Mouse (Mus musculus) C2C12 (cell line): ENCODE results near the gene Capn1. TPM values are rescaled to one million over a fixed set of nuclear protein-coding genes. Genes with fewer than 3 reads are reported as not detected.

Experiments
- H3K27me3 ChIP-seq: one replicate; pipeline ENCODE4 v1.6.1; 2011; ENCODE audit not compliant: control insufficient read depth, insufficient read depth, insufficient read length
- H3K36me3 ChIP-seq: one replicate; pipeline ENCODE4 v1.6.1; 2011; ENCODE audit not compliant: control insufficient read depth, insufficient read depth
- H3K4me3 ChIP-seq: one replicate; pipeline ENCODE4 v1.5.1; 2011; ENCODE audit warnings: mild to moderate bottlenecking, control low read depth; ENCODE audit not compliant: poor library complexity, insufficient read depth, severe bottlenecking
- H3K79me2 ChIP-seq: one replicate; pipeline ENCODE4 v1.6.1; 2011; ENCODE audit not compliant: control insufficient read depth, insufficient read depth
- H3K79me3 ChIP-seq: one replicate; pipeline ENCODE4 v1.6.1; 2011; ENCODE audit warnings: low read depth, control low read depth
- H3ac ChIP-seq: one replicate; pipeline ENCODE3; 2011; ENCODE audit warnings: low read depth; ENCODE audit not compliant: control insufficient read depth, insufficient read length
- CEBPB ChIP-seq: IDR thresholded peaks from one replicate; pipeline ENCODE4 v1.6.1; 2011; ENCODE audit warnings: low read depth, mild to moderate bottlenecking, control low read depth, moderate library complexity
- CTCF ChIP-seq: IDR thresholded peaks from one replicate; pipeline ENCODE4 v1.5.1; 2011; ENCODE audit not compliant: control insufficient read depth, insufficient read depth, insufficient read length
- FOSL1 ChIP-seq: IDR thresholded peaks from one replicate; pipeline ENCODE4 v1.8.0; 2011; ENCODE audit warnings: mild to moderate bottlenecking, low read length; ENCODE audit not compliant: poor library complexity, insufficient read depth, severe bottlenecking
- MAX ChIP-seq: IDR thresholded peaks from one replicate; pipeline ENCODE4 v1.6.1; 2011; ENCODE audit warnings: mild to moderate bottlenecking, control low read depth
- MYOD1 ChIP-seq: IDR thresholded peaks from one replicate; pipeline ENCODE4 v1.6.1; 2011; ENCODE audit warnings: low read depth; ENCODE audit not compliant: control insufficient read depth, insufficient read length
- MYOG ChIP-seq: IDR thresholded peaks from one replicate; pipeline ENCODE4 v1.6.1; 2011; ENCODE audit not compliant: control insufficient read depth, insufficient read length; ENCODE audit errors: extremely low read depth
- USF1 ChIP-seq: IDR thresholded peaks from one replicate; pipeline ENCODE4 v1.6.1; 2011; ENCODE audit warnings: low read depth, mild to moderate bottlenecking, control low read depth, moderate library complexity
- polyA plus RNA-seq: library from polyadenylated mRNA; unstranded; fragments of >200 nt; fragmentation: generic; extraction: Trizol; gene quantifications from one replicate; pipeline ENCODE4 v1.2.1, GENCODE M21; 2012; ENCODE audit warnings: missing spikeins

Gene Capn1
- polyA plus RNA-seq, 1 experiment: 36.9 TPM

DNA sequence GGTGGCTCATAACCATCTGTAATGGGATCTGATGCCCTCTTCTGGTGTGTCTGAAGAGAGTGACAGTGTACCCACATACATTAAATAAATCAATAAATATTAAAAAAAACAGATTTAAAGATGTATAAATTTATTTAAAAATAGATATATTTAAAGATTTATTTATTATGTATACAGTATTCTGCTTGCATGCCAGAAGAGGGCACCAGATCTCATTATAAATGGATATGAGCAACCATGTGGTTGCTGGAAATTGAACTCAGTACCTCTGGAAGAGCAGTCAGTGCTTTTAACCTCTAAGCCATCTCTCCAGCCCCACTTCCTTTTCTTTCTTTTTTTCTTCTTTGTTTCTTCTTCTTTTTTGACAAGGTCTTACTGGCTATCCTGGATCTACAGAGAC lies 24.3 kb upstream of the Capn1 start:
- Histone ChIP-seq H3K79me3 (no peaks in the 10 kb centered on the region), H3ac (no peak overlapping the region), H3K36me3 (no peaks in the 10 kb centered on the region), H3K79me2 (no peaks in the 10 kb centered on the region), H3K27me3 (no peaks in the 10 kb centered on the region), H3K4me3 (no peak overlapping the region)
- TF ChIP-seq MYOD1 (no peak), FOSL1 (no peak), USF1 (no peak), MYOG (no peak), MAX (no peak), CEBPB (no peak), CTCF (no peak)

DNA sequence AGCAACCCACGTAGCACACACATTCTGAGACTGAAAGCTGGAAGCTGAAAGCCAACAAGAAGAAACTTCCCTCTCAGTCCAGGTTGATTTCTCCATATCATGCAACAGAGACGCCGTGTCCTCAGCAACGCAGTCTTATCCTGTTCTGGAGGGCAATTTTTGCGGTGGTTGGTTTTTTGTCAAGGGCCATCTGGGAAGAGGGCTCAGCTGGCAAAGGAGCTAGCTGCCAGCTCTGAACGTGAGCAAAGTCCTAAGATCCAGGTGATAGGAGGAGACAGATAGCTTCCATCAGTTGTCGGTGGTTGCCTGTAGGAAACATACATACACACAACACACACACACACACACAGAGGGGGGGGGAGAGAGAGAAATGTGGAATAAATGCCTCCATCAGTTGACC lies 22.6 kb upstream of the Capn1 start:
- H3K79me2 ChIP-seq: no peaks in the 10 kb centered on the region
- H3K4me3 ChIP-seq: no peak overlapping the region
- no peak for TF ChIP-seq CTCF
- TF ChIP-seq USF1: no peak
- TF ChIP-seq CEBPB: no peak
- no peak for TF ChIP-seq MYOG
- TF ChIP-seq MYOD1: no peak
- no peak for TF ChIP-seq MAX
- TF ChIP-seq FOSL1: no peak
- no peaks in the 10 kb centered on the region for H3K36me3 ChIP-seq
- no peaks in the 10 kb centered on the region for H3K27me3 ChIP-seq
- no peak overlapping the region for H3ac ChIP-seq
- H3K79me3 ChIP-seq: no peaks in the 10 kb centered on the region

DNA sequence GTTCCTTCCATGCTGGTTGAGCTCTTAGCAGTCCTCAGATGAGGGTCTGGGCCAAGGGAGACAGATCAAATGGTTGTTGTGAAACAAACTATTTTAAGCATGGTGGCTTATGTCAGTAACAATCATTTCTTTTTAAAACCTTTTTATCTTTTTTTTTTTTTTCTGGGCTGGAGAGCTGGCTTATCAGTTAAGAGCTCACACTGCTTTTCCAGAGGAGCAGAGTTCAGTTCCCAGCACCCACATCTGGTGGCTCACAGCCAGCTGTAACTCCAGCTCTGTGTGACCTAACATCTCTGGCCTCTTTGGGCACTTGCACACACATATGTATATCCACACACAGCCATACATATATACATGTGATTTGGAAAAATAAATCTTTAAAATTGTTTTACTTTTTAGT lies 22.0 kb upstream of the Capn1 start:
- no peaks in the 10 kb centered on the region for H3K36me3 ChIP-seq
- TF ChIP-seq FOSL1 (no peak), MYOG (no peak), CEBPB (no peak), USF1 (no peak), MYOD1 (no peak), CTCF (no peak), MAX (no peak)
- no peaks in the 10 kb centered on the region for H3K79me3 ChIP-seq
- H3K4me3 ChIP-seq: no peak overlapping the region
- peaks cover under 1% of the 10 kb centered on the region for H3K27me3 ChIP-seq
- H3ac ChIP-seq: no peak overlapping the region
- no peaks in the 10 kb centered on the region for H3K79me2 ChIP-seq

DNA sequence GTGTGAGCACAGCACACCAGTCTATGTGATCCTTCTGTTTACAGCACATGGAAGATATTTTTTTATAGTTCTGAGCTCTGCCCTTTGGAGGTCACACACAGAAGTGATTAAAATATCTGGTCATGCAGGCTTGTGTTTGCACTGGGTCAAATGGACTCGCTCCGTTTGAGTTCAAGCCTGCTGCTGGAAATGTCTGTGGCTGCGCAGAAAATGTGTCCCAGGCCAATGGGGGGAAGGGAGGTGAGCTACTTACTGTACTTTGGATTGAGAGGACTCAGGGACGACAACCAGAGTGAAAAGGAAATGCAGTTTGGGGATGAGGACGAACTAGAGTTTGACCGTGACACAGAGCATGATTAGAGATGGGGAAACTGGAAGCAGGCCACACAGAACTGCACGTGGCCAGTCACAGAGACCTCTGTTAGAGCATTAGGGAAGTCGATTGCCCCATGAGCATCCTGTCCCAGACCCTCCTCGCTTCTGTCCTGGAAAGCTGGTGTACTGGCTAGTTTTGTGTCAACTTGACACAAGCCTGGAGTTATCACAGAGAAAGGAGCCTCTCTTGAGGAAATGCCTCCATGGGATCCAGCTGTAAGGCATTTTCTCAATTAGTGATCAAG lies 20.4 kb upstream of the Capn1 start:
- H3ac ChIP-seq: no peak overlapping the region
- peaks cover 3% of the 10 kb centered on the region for H3K27me3 ChIP-seq
- no peaks in the 10 kb centered on the region for H3K36me3 ChIP-seq
- no peaks in the 10 kb centered on the region for H3K79me2 ChIP-seq
- no peak overlapping the region for H3K4me3 ChIP-seq
- no peaks in the 10 kb centered on the region for H3K79me3 ChIP-seq
- TF ChIP-seq CEBPB (no peak), MYOG (no peak)

DNA sequence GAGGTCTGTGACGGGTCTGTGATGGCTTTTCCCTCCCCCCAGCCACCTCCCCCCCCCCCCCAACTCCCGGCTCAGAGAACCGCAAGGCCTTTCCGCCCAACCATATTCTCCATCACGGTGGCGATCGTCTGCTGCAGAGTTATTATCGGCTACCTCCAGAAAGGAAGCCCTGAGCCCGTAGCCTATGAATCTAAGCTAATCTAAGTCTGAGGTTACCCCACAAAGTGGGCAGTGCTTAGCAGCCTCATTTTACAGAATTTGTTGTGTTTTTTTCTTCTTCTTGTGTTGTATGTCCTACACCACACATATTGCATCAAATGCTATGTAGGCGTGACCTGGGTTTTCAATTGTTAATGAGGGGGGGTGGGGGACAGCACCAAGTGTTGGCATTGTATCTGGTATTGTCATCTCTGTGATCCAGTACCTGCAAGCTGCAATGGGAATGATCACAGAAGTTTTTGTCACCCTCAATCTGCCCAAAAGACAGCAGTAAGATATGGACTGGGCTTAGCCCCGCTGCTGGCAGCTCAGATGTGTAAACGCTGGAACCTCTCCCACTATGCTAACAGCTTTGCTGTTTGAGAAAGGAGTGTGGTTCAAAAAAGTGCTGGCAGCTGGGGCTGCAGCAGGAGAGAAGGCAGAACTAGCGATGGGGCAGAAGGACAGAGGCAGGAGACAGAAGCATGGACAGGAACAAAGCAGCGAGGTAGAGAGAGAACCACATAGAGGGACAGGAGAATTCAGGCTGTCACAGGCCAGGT lies 15.0 kb upstream of the Capn1 start:
- Histone ChIP-seq H3K27me3 (peaks cover 7% of the 10 kb centered on the region), H3ac (no peak overlapping the region), H3K36me3 (no peaks in the 10 kb centered on the region), H3K79me3 (no peaks in the 10 kb centered on the region), H3K4me3 (no peak overlapping the region), H3K79me2 (no peaks in the 10 kb centered on the region)
- TF ChIP-seq FOSL1 (no peak), USF1 (no peak), CEBPB (no peak), CTCF (no peak), MAX (no peak), MYOD1 (no peak), MYOG (no peak)

DNA sequence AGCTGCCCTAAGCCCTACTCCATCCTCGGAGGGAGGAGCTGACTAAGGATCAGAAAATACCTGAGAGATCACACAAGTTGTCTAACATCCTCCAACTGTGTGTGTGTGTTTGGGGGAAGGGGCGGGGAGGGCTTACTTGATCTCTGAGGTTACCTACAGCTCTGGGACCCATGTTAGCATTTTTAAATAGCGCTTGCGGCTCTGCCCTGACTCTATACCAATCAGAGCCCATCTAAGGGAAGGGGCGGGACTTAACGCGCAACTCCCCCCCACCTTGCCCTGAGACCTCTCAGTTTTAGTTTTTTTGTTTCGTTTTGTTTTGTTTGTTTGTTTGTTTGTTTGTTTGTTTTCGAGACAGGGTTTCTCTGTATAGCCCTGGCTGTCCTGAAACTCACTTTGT lies 13.7 kb upstream of the Capn1 start:
- peaks cover 14% of the 10 kb centered on the region for H3K27me3 ChIP-seq
- H3K36me3 ChIP-seq: no peaks in the 10 kb centered on the region
- no peaks in the 10 kb centered on the region for H3K79me3 ChIP-seq
- H3K79me2 ChIP-seq: no peaks in the 10 kb centered on the region
- TF ChIP-seq MYOD1: no peak
- H3K4me3 ChIP-seq: no peak overlapping the region
- no peak overlapping the region for H3ac ChIP-seq
